Mouse (Mus musculus) cerebellum, adult 2 months (tissue): ENCODE measurements around the gene Klhl29. TPM values are rescaled to one million over a fixed set of nuclear protein-coding genes. Genes with fewer than 3 reads are reported as not detected.

ENCODE experiments used
- DNase-seq, 2 experiments: peaks; one replicate each; pipeline ENCODE4 v3.0.0; 2021
- H3K27ac ChIP-seq: fragments of 200-500 bp; 2 replicates; pipeline ENCODE4 v1.5.1; 2012; ENCODE audit warnings: low read length, control low read depth, inconsistent platforms; ENCODE audit not compliant: insufficient read depth
- H3K27me3 ChIP-seq: fragments of 200-500 bp; 2 replicates; pipeline ENCODE4 v1.6.1; 2012; ENCODE audit warnings: inconsistent platforms, mild to moderate bottlenecking, low read length, moderate library complexity; ENCODE audit not compliant: control insufficient read depth, insufficient read depth
- H3K4me1 ChIP-seq: fragments of 200-500 bp; 2 replicates; pipeline ENCODE4 v1.6.1; 2011; ENCODE audit warnings: low read length; ENCODE audit not compliant: control insufficient read depth, insufficient read depth
- H3K4me3 ChIP-seq: fragments of 200-500 bp; replicated peaks from 2 replicates; pipeline ENCODE3; 2011; ENCODE audit warnings: mild to moderate bottlenecking, low read depth, low read length, control low read depth; ENCODE audit not compliant: insufficient read depth
- CTCF ChIP-seq: fragments of 200-500 bp; IDR thresholded peaks from 2 replicates; pipeline ENCODE4 v1.5.1; 2011; ENCODE audit warnings: low read depth, mild to moderate bottlenecking, control low read depth, low read length, moderate library complexity, borderline replicate concordance; ENCODE audit not compliant: insufficient read depth
- POLR2A ChIP-seq: fragments of 200-500 bp; IDR thresholded peaks from 2 replicates; pipeline ENCODE4 v1.6.1; 2011; ENCODE audit warnings: low read length, control low read depth, borderline replicate concordance; ENCODE audit not compliant: insufficient read depth
- WGBS: fragments of 180-500 bp; shearing (Covaris S2); methylation state at CpG from one replicate; pipeline ENCODE4 v1.1.7; 2018; 5-methylcytosine and 5-hydroxymethylcytosine counted together
- polyA plus RNA-seq: library from polyadenylated mRNA; depleted of rRNA; stranded (reverse); fragments of >200 nt; gene quantifications from 2 replicates; pipeline ENCODE4 v1.2.3, GENCODE M21; 2012

Gene Klhl29
- polyA plus RNA-seq, 1 experiment = 15.2 TPM

- no peaks in the 10 kb centered on the region for H3K27me3 ChIP-seq
- H3K27ac ChIP-seq = no peak overlapping the region
- TF ChIP-seq CTCF (no peak), POLR2A (no peak)
- over 99% methylated on average over 5 of the region's 5 CpGs for WGBS
- peaks cover 9% of the 10 kb centered on the region for H3K4me1 ChIP-seq
- DNase-seq = no peak
- no peak overlapping the region for H3K4me3 ChIP-seq
These were observed 290.8 kb downstream of the Klhl29 start for GRCm38 (mm10) chr12:5084714-5085113.

GRCm38 (mm10) chr12:5081480-5081879 lies 294.0 kb downstream of the Klhl29 start:
- H3K4me1 ChIP-seq = no peaks in the 10 kb centered on the region
- TF ChIP-seq POLR2A (no peak), CTCF (no peak)
- WGBS = 91% methylated on average over 4 of the region's 4 CpGs
- no peak overlapping the region for H3K4me3 ChIP-seq
- no peak overlapping the region for H3K27ac ChIP-seq
- H3K27me3 ChIP-seq = no peaks in the 10 kb centered on the region
- no peak for DNase-seq

GRCm38 (mm10) chr12:5073191-5073590 lies 302.3 kb downstream of the Klhl29 start:
- no peaks in the 10 kb centered on the region for H3K27me3 ChIP-seq
- H3K27ac ChIP-seq = no peak overlapping the region
- 78% methylated on average over 12 of the region's 12 CpGs for WGBS
- TF ChIP-seq POLR2A (no peak), CTCF (no peak)
- H3K4me3 ChIP-seq = no peak overlapping the region
- no peak for DNase-seq
- no peaks in the 10 kb centered on the region for H3K4me1 ChIP-seq

GRCm38 (mm10) chr12:5070131-5070530 lies 305.4 kb downstream of the Klhl29 start:
- Histone ChIP-seq H3K4me3 (no peak overlapping the region), H3K27me3 (no peaks in the 10 kb centered on the region), H3K4me1 (no peaks in the 10 kb centered on the region), H3K27ac (no peak overlapping the region)
- DNase-seq = no peak
- no peak for TF ChIP-seq POLR2A
- no peak for TF ChIP-seq CTCF
- 87% methylated on average over 3 of the region's 3 CpGs for WGBS

GRCm38 (mm10) chr12:5067590-5067989 lies 307.9 kb downstream of the Klhl29 start:
- no peak for DNase-seq
- Histone ChIP-seq H3K27ac (no peak overlapping the region), H3K4me1 (no peaks in the 10 kb centered on the region), H3K4me3 (no peak overlapping the region), H3K27me3 (no peaks in the 10 kb centered on the region)
- TF ChIP-seq POLR2A (no peak), CTCF (no peak)
- 35% methylated on average over 3 of the region's 3 CpGs for WGBS

- TF ChIP-seq CTCF = no peak
- no peak for TF ChIP-seq POLR2A
- Histone ChIP-seq H3K4me3 (no peak overlapping the region), H3K27ac (no peak overlapping the region), H3K4me1 (no peaks in the 10 kb centered on the region), H3K27me3 (no peaks in the 10 kb centered on the region)
- DNase-seq = no peak
- 99% methylated on average over 4 of the region's 4 CpGs for WGBS
These were observed 327.4 kb downstream of the Klhl29 start for GRCm38 (mm10) chr12:5048104-5048503.

GRCm38 (mm10) chr12:5044141-5044540 lies 331.3 kb downstream of the Klhl29 start:
- TF ChIP-seq CTCF (no peak), POLR2A (no peak)
- H3K4me3 ChIP-seq = no peak overlapping the region
- no peaks in the 10 kb centered on the region for H3K4me1 ChIP-seq
- no peak overlapping the region for H3K27ac ChIP-seq
- 89% methylated on average over 15 of the region's 15 CpGs for WGBS
- no peaks in the 10 kb centered on the region for H3K27me3 ChIP-seq
- no peak for DNase-seq

- no peak for DNase-seq
- TF ChIP-seq CTCF (no peak), POLR2A (no peak)
- Histone ChIP-seq H3K4me1 (no peaks in the 10 kb centered on the region), H3K27ac (no peak overlapping the region), H3K27me3 (no peaks in the 10 kb centered on the region), H3K4me3 (no peak overlapping the region)
- 92% methylated on average over 2 of the region's 2 CpGs for WGBS
These were observed 337.5 kb downstream of the Klhl29 start for GRCm38 (mm10) chr12:5038008-5038407.

GRCm38 (mm10) chr12:5029035-5029434 lies 346.4 kb downstream of the Klhl29 start:
- Histone ChIP-seq H3K27me3 (no peaks in the 10 kb centered on the region), H3K4me1 (no peaks in the 10 kb centered on the region), H3K4me3 (no peak overlapping the region), H3K27ac (no peak overlapping the region)
- TF ChIP-seq CTCF (no peak), POLR2A (no peak)
- no peak for DNase-seq
- 81% methylated on average over 5 of the region's 5 CpGs for WGBS
